Mouse (Mus musculus) lung, adult 10 weeks (tissue): Measurements from ENCODE around the gene Fam183b. TPM values are rescaled to one million over a fixed set of nuclear protein-coding genes. Genes with fewer than 3 reads are reported as not detected.

ENCODE experiments used
- polyA plus RNA-seq: library from polyadenylated mRNA; stranded (reverse); fragments of 350-450 nt; fragmentation: Illumina TruSeq; extraction: RNeasy Lipid Tissue Mini Kit (QIAGEN cat#74804); gene quantifications from one replicate; pipeline ENCODE4 v1.2.3, GENCODE M21; 2014; ENCODE audit warnings: low read depth, low replicate concordance; ENCODE audit not compliant: insufficient read depth

Gene Fam183b
- polyA plus RNA-seq, result 84.0 TPM

DNA sequence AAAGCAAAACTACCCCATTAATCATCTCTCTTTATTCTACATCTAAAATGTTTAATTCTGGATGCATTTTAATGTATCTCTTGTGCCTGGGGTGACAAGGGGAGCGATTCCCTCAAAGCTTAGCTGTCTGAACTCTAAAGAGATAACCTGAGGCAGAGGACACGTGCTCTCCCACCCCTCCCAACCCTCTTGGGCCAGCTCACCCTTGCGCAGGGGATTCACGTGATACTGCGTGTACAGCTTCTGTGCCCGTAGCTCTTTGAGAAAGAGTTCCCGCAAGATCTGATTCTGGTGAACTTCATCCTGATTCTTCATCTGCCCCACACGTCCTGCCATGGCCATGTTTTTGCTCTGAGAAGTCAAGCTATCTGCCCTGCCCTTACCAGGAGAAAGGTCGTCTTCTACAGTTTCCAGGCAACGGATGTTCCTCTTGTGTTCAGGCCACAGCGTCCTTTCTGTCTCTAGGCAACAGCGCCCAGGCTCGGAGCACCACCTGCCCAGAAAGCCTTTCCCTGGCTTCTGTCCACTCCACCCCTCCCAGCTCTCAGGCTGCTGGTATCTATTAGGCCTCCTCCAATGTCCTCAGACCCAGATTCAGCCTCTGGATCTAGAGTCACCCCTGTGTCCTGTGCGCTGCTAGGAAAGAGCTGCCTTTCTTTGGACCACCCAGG, at the start of gene Fam183b:
Gene Fam183b (minus strand): TSS at position 403 of the 671 bp plus-strand sequence.

DNA sequence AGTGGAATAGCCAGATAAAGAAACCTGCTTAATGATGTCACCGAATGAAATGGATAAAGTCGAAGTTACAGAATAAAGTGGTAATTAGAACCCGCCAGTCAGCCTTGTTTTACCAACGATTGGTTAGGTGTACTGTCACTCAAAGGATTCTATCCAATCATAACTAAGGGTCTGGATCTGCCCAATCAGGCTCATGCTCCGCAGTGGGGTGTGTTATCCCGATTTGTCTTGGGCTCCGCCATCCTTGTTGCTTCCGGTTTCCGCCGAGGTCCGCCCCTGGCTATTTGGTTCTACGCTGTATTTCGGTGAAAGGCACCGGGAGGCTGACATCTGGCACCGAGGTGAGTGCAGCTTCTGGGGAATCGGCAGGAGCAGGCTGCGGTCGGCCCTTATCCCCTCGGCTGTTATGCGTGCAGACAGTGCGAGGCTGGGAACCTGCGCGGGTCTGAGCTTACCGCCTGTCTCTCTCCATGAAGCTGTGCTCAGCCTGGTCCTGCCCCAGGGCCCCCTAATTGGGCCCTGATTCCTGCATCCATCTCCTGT, 45.2 kb upstream of the Fam183b start, which contains the start of gene Gm12258:
Gene Gm12258 (plus strand): TSS at position 240 of the 543 bp plus-strand sequence.

DNA sequence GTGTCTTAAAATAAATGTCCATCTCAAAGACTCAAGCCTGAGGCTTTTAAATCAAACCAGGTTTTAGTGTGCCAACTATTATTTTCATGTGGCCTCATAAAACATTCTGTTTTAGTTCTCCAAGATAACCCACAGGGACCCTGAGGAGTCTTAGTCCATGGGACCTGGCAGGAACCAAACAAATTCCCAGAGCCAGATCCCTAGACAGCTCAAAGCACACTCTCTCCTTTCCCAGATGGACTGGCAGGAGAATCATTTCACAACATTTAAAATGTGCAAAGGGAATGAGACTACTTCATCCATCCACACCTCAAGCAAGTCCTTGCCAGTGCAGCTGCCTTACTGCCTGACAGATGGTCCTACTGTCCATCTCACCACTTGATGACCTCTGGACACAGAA, 37.2 kb upstream of the Fam183b start, which contains the start of gene Olfr311:
Gene Olfr311 (plus strand): TSS at position 301 of the 400 bp plus-strand sequence.

DNA sequence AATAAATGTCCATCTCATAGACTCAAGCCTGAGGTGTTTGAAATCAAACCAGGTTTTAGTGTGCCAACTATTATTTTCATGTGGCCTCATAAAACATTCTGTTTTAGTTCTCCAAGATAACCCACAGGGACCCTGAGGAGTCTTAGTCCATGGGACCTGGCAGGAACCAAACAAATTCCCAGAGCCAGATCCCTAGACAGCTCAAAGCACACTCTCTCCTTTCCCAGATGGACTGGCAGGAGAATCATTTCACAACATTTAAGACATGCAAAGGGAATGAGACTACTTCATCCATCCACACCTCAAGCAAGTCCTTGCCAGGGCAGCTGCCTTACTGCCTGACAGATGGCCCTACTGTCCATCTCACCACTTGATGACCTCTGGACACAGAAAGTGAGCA, 27.2 kb upstream of the Fam183b start, which contains the start of gene Olfr312:
Gene Olfr312 (plus strand): TSS at position 301 of the 400 bp plus-strand sequence.

DNA sequence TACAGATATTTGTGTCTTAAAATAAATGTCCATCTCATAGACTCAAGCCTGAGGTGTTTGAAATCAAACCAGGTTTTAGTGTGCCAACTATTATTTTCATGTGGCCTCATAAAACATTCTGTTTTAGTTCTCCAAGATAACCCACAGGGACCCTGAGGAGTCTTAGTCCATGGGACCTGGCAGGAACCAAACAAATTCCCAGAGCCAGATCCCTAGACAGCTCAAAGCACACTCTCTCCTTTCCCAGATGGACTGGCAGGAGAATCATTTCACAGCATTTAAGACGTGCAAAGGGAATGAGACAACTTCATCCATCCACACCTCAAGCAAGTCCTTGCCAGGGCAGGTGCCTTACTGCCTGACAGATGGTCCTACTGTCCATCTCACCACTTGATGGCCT, 12.9 kb upstream of the Fam183b start, which contains the start of gene Olfr313:
Gene Olfr313 (plus strand): TSS at position 301 of the 400 bp plus-strand sequence.

DNA sequence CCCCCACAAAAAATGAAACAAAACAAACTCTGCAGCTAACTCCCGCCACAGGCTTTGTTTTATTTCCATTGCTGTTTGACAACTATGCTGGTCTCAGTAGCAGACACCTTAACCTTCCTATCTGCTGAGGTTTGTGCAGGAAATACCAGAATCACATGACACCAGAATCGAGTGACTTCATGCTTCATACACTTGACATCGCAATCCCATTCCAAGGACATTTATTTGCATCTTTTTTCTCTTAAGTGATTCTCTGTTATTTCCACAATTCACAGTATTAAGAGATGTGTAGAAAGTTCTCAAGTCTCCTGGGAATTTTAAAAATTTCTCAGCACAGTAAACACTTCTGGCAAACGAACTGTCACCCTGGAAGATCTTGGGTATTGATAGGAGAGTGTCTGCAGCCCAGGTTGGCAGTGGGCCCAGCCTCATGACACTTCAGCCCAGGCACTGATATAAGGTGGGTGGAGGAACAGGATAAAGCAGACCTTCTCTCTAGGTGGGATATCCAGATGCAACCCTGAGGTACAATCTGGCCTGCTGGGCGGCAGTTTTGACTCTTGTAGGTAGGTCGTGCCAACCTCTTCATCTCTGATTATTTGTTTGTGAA, 19.2 kb downstream of the Fam183b start, which contains the start of gene Olfr314:
Gene Olfr314 (plus strand): TSS at position 473 of the 610 bp plus-strand sequence.

DNA sequence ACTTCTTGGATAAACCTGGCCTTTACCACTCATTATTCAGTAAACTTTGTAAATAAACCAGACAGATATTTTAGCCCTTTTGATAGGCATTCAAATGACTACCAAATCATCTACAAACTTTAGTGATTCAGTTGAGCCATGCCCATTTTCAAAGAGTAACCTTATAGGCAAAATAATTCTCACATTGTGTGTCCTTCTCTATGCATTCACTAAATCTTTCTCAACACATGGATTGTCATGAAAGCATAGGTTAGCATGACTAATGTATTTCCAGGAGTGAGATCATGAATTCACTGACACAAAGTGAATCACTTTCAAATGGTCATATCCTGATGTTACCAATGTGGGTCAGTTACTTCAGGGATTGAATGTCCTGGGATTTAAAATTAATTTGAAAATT, 28.9 kb downstream of the Fam183b start, which contains the start of gene Olfr315:
Gene Olfr315 (plus strand): TSS at position 301 of the 400 bp plus-strand sequence.

DNA sequence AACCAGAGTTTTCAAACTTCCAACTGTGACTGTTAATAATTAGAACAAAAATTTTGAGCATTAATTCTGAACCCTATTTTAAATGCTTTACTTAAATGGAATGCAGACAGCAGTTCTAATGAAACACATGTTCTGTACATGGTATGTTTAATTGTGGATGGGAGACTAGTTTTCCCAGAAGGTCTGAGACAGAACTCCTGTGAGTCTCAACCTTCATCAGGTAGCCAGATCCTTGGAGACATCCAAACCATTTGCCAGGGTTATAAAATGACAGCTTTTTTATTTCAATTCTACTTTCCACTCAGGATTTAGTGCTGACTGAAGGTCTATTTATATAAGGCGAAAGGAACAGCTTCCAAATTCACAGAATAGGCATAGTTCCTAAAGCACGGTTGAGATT, 49.3 kb downstream of the Fam183b start, which contains the start of gene Olfr316:
Gene Olfr316 (plus strand): TSS at position 301 of the 400 bp plus-strand sequence.

Other genes starting within 250 kb of the Fam183b start
- gene Olfr328, start 246.3 kb downstream of the Fam183b start, polyA plus RNA-seq, result not detected
- not detected for gene Olfr224, start 231.4 kb downstream of the Fam183b start, polyA plus RNA-seq
- gene Olfr325, start 224.2 kb downstream of the Fam183b start, polyA plus RNA-seq, result not detected
- gene Olfr324, start 206.8 kb downstream of the Fam183b start, polyA plus RNA-seq, result not detected
- gene 2210407C18Rik, start 185.9 kb downstream of the Fam183b start, polyA plus RNA-seq, result not detected
- gene Olfr323, start 171.5 kb downstream of the Fam183b start, polyA plus RNA-seq, result not detected
- not detected for gene Trim58, start 161.5 kb downstream of the Fam183b start, polyA plus RNA-seq
- gene Olfr322, start 143.2 kb downstream of the Fam183b start, polyA plus RNA-seq, result not detected
- gene Olfr320, start 120.9 kb downstream of the Fam183b start, polyA plus RNA-seq, result not detected
- gene Olfr319, start 102.8 kb downstream of the Fam183b start, polyA plus RNA-seq, result not detected
- not detected for gene Olfr318, start 77.9 kb downstream of the Fam183b start, polyA plus RNA-seq
- not detected for gene Olfr317, start 62.7 kb downstream of the Fam183b start, polyA plus RNA-seq
- not detected for gene Olfr316, start 49.2 kb downstream of the Fam183b start, polyA plus RNA-seq
- gene Olfr315, start 28.8 kb downstream of the Fam183b start, polyA plus RNA-seq, result not detected
- gene Olfr314, start 19.0 kb downstream of the Fam183b start, polyA plus RNA-seq, result not detected
- not detected for gene Olfr313, start 13.0 kb upstream of the Fam183b start, polyA plus RNA-seq
- gene Olfr312, start 27.3 kb upstream of the Fam183b start, polyA plus RNA-seq, result not detected
- gene Olfr311, start 37.3 kb upstream of the Fam183b start, polyA plus RNA-seq, result not detected
- gene Gm12258, start 45.2 kb upstream of the Fam183b start, polyA plus RNA-seq, result 3.1 TPM
- 1.4 TPM for gene 2810021J22Rik, start 65.3 kb upstream of the Fam183b start, polyA plus RNA-seq
- 2.5 TPM for gene Zfp39, start 102.3 kb upstream of the Fam183b start, polyA plus RNA-seq
- not detected for gene Btnl10, start 115.9 kb upstream of the Fam183b start, polyA plus RNA-seq
- gene Rnf187, start 137.0 kb upstream of the Fam183b start, polyA plus RNA-seq, result 90.0 TPM
- gene Hist3h2ba, start 147.0 kb upstream of the Fam183b start, polyA plus RNA-seq, result 3.0 TPM
- gene Hist3h2a, start 152.7 kb upstream of the Fam183b start, polyA plus RNA-seq, result 17.1 TPM
- 0.25 TPM for gene Trim17, start 152.7 kb upstream of the Fam183b start, polyA plus RNA-seq
- gene Trim11, start 176.1 kb upstream of the Fam183b start, polyA plus RNA-seq, result 15.2 TPM